Mouse (Mus musculus) kidney, embryonic 16.5 days (tissue): ENCODE data around the gene Ebf1. TPM values are rescaled to one million over a fixed set of nuclear protein-coding genes. Genes with fewer than 3 reads are reported as not detected.

Source experiments
- ATAC-seq: fragments of 200-750 bp; cut with Nextera tagmentation; 2 replicates; pipeline ENCODE4 v1.8.0; 2017; ENCODE audit warnings: moderate TSS enrichment; ENCODE audit not compliant: low FRiP score, low TSS enrichment
- H3K27ac ChIP-seq: fragments of 300-500 bp; sonication (generic); 2 replicates; pipeline ENCODE4 v1.5.1; 2014; ENCODE audit warnings: low read length
- H3K27me3 ChIP-seq: fragments of 300-500 bp; sonication (generic); 2 replicates; pipeline ENCODE4 v1.6.1; 2014; ENCODE audit warnings: low read length, control low read depth, mixed read lengths; ENCODE audit not compliant: insufficient read depth
- H3K36me3 ChIP-seq: fragments of 300-500 bp; sonication (generic); 2 replicates; pipeline ENCODE4 v1.6.1; 2014; ENCODE audit warnings: low read length, control low read depth, mixed read lengths; ENCODE audit not compliant: insufficient read depth
- H3K4me1 ChIP-seq: fragments of 300-500 bp; sonication (generic); 2 replicates; pipeline ENCODE4 v1.6.1; 2014; ENCODE audit warnings: low read length, control low read depth, mixed read lengths; ENCODE audit not compliant: insufficient read depth
- H3K4me2 ChIP-seq: fragments of 300-500 bp; sonication (generic); replicated peaks from 2 replicates; pipeline ENCODE4 v1.6.1; 2014; ENCODE audit warnings: low read depth, low read length
- H3K4me3 ChIP-seq: fragments of 300-500 bp; sonication (generic); 2 replicates; pipeline ENCODE4 v1.5.1; 2014; ENCODE audit warnings: mild to moderate bottlenecking, low read length
- H3K9ac ChIP-seq: fragments of 300-500 bp; sonication (generic); replicated peaks from 2 replicates; pipeline ENCODE4 v1.6.1; 2014; ENCODE audit warnings: low read length
- H3K9me3 ChIP-seq: fragments of 300-500 bp; sonication (generic); 2 replicates; pipeline ENCODE4 v1.6.1; 2016; ENCODE audit warnings: low read length, control low read depth
- WGBS: fragments of 180-500 bp; shearing (Covaris S2); extraction: QIAGEN DNeasy Blood & Tissue Kit; methylation state at CpG from one replicate; pipeline ENCODE4 v1.1.7; 2014; 5-methylcytosine and 5-hydroxymethylcytosine counted together
- polyA plus RNA-seq: library from polyadenylated mRNA; unstranded; fragments of >200 nt; fragmentation: Nextera tagmentation; extraction: Ambion mirVana; gene quantifications from 2 replicates; pipeline ENCODE4 v1.2.1, GENCODE M21; 2015

Ebf1 gene
- polyA plus RNA-seq, 1 experiment from 2014 or later: 24.1 TPM

GRCm38 (mm10) chr11:44763992-44764835, 147.1 kb downstream of the Ebf1 start:
- H3K27me3 ChIP-seq: no peaks in the 10 kb centered on the region
- 83% methylated on average over 7 of the region's 7 CpGs for WGBS
- no peak overlapping the region for H3K27ac ChIP-seq
- no peak overlapping the region for H3K4me2 ChIP-seq
- H3K9ac ChIP-seq: no peak overlapping the region
- H3K36me3 ChIP-seq: no peaks in the 10 kb centered on the region
- no peaks in the 10 kb centered on the region for H3K9me3 ChIP-seq
- peaks cover 8% of the 10 kb centered on the region; the same call in 1 of the 2 replicates for H3K4me1 ChIP-seq
- ATAC-seq: no peak
- H3K4me3 ChIP-seq: no peak overlapping the region

- no peaks in the 10 kb centered on the region for H3K9me3 ChIP-seq
- no peak for ATAC-seq
- H3K36me3 ChIP-seq: no peaks in the 10 kb centered on the region
- H3K27ac ChIP-seq: no peak overlapping the region
- no peak overlapping the region for H3K9ac ChIP-seq
- peaks cover 8% of the 10 kb centered on the region; the same call in 1 of the 2 replicates for H3K4me1 ChIP-seq
- WGBS: 86% methylated on average over 11 of the region's 11 CpGs
- no peak overlapping the region for H3K4me2 ChIP-seq
- no peak overlapping the region for H3K4me3 ChIP-seq
- no peaks in the 10 kb centered on the region for H3K27me3 ChIP-seq
These were observed 147.9 kb downstream of the Ebf1 start for GRCm38 (mm10) chr11:44764988-44765387.

- no peak for ATAC-seq
- 67% methylated on average over 5 of the region's 5 CpGs for WGBS
- H3K27me3 ChIP-seq: no peaks in the 10 kb centered on the region
- H3K4me1 ChIP-seq: peaks cover 5% of the 10 kb centered on the region; the same call in 1 of the 2 replicates
- H3K27ac ChIP-seq: no peak overlapping the region
- no peaks in the 10 kb centered on the region for H3K9me3 ChIP-seq
- H3K4me2 ChIP-seq: no peak overlapping the region
- no peak overlapping the region for H3K4me3 ChIP-seq
- no peak overlapping the region for H3K9ac ChIP-seq
- H3K36me3 ChIP-seq: no peaks in the 10 kb centered on the region
These were observed 149.1 kb downstream of the Ebf1 start for GRCm38 (mm10) chr11:44766246-44766645.

GRCm38 (mm10) chr11:44767322-44767721, 150.2 kb downstream of the Ebf1 start:
- Histone ChIP-seq H3K36me3 (no peaks in the 10 kb centered on the region), H3K4me3 (no peak overlapping the region), H3K4me1 (no peaks in the 10 kb centered on the region), H3K4me2 (no peak overlapping the region), H3K27me3 (no peaks in the 10 kb centered on the region), H3K9ac (no peak overlapping the region), H3K9me3 (no peaks in the 10 kb centered on the region), H3K27ac (no peak overlapping the region)
- ATAC-seq: no peak
- 17% methylated on average over 3 of the region's 3 CpGs for WGBS

- no peak overlapping the region for H3K4me2 ChIP-seq
- 55% methylated on average over 5 of the region's 5 CpGs for WGBS
- no peak overlapping the region for H3K4me3 ChIP-seq
- ATAC-seq: no peak
- H3K9me3 ChIP-seq: no peaks in the 10 kb centered on the region
- no peak overlapping the region for H3K9ac ChIP-seq
- no peaks in the 10 kb centered on the region for H3K36me3 ChIP-seq
- H3K4me1 ChIP-seq: no peaks in the 10 kb centered on the region
- no peaks in the 10 kb centered on the region for H3K27me3 ChIP-seq
- H3K27ac ChIP-seq: no peak overlapping the region
These were observed 151.2 kb downstream of the Ebf1 start for GRCm38 (mm10) chr11:44768346-44768745.

- Histone ChIP-seq H3K4me1 (no peaks in the 10 kb centered on the region), H3K27me3 (no peaks in the 10 kb centered on the region), H3K9me3 (no peaks in the 10 kb centered on the region), H3K4me3 (no peak overlapping the region), H3K9ac (no peak overlapping the region), H3K27ac (no peak overlapping the region), H3K4me2 (no peak overlapping the region), H3K36me3 (no peaks in the 10 kb centered on the region)
- WGBS: 80% methylated on average over 11 of the region's 11 CpGs
- ATAC-seq: no peak
These were observed 154.0 kb downstream of the Ebf1 start for GRCm38 (mm10) chr11:44770989-44771564.

GRCm38 (mm10) chr11:44774411-44774810, 157.3 kb downstream of the Ebf1 start:
- no peaks in the 10 kb centered on the region for H3K27me3 ChIP-seq

GRCm38 (mm10) chr11:44775549-44775948, 158.4 kb downstream of the Ebf1 start:
- 91% methylated on average over 2 of the region's 2 CpGs for WGBS
- no peak for ATAC-seq

More at GRCm38 (mm10) chr11:44774411-44774810, 157.3 kb downstream of the Ebf1 start:
- Histone ChIP-seq H3K4me3 (no peak overlapping the region), H3K27ac (no peak overlapping the region), H3K9ac (no peak overlapping the region), H3K36me3 (no peaks in the 10 kb centered on the region), H3K4me1 (no peaks in the 10 kb centered on the region), H3K9me3 (no peaks in the 10 kb centered on the region), H3K4me2 (no peak overlapping the region)
- no peak for ATAC-seq
- 77% methylated on average over 3 of the region's 3 CpGs for WGBS

GRCm38 (mm10) chr11:44776556-44776955, 159.4 kb downstream of the Ebf1 start:
- no peak overlapping the region for H3K9ac ChIP-seq
- H3K4me3 ChIP-seq: no peak overlapping the region
- no peaks in the 10 kb centered on the region for H3K36me3 ChIP-seq
- no peak overlapping the region for H3K27ac ChIP-seq
- H3K9me3 ChIP-seq: no peaks in the 10 kb centered on the region
- H3K27me3 ChIP-seq: no peaks in the 10 kb centered on the region
- WGBS: 66% methylated on average over 2 of the region's 2 CpGs
- no peak overlapping the region for H3K4me2 ChIP-seq
- H3K4me1 ChIP-seq: 0 out of 2 replicates have a peak, but pooled peaks cover 2% of the 10 kb centered on the region
- ATAC-seq: no peak

More at GRCm38 (mm10) chr11:44775549-44775948, 158.4 kb downstream of the Ebf1 start:
- Histone ChIP-seq H3K4me3 (no peak overlapping the region), H3K9ac (no peak overlapping the region), H3K4me2 (no peak overlapping the region), H3K27me3 (no peaks in the 10 kb centered on the region), H3K36me3 (no peaks in the 10 kb centered on the region), H3K9me3 (no peaks in the 10 kb centered on the region), H3K4me1 (no peaks in the 10 kb centered on the region), H3K27ac (no peak overlapping the region)
